Comparison of ENCODE assay signal across 8 mouse cellular contexts in genomic region chr4:141010526-141010925, GRCm38 (mm10). TPM values are rescaled to one million over a fixed set of nuclear protein-coding genes. Genes with fewer than 3 reads are reported as not detected.
DNase-seq lines count a peak whose midpoint lies in the region; ATAC-seq and TF ChIP-seq lines count a peak whose summit lies in the region.

No protein-coding gene starts in this region.

- peak; percentile 77 for DNase-seq in kidney, postnatal 0 days (ENCODE audit: low spot score)
- DNase-seq in kidney, adult 9 months = no peak
- DNase-seq in lung, postnatal 10 days = peak; percentile 76
- DNase-seq in B cell, adult 2 months = no peak
- DNase-seq in spleen, adult 12 weeks (ENCODE audit: low spot score) = no peak

- peaks cover 10% of the 10 kb centered on the region; the same call in 1 of the 2 replicates for H3K4me1 ChIP-seq in kidney, postnatal 0 days (replicated peaks; ENCODE audit: insufficient read depth, low read length)
- peaks cover 50% of the 10 kb centered on the region for H3K4me1 ChIP-seq in embryonic facial prominence, embryonic 13.5 days
- H3K4me1 ChIP-seq in hindbrain, embryonic 15.5 days (replicated peaks) = peaks cover 28% of the 10 kb centered on the region

- under 1% methylated on average over 26 of the region's 26 CpGs for WGBS in kidney, postnatal 0 days
- 0% methylated on average over 18 of the region's 26 CpGs for WGBS in embryonic facial prominence, embryonic 13.5 days
- under 1% methylated on average over 26 of the region's 26 CpGs for WGBS in hindbrain, embryonic 15.5 days

- H3K9ac ChIP-seq in kidney, postnatal 0 days (ENCODE audit: low read depth, low read length) = peak overlapping the region; percentile 67
- peak overlapping the region; percentile 96 for H3K9ac ChIP-seq in embryonic facial prominence, embryonic 13.5 days
- peak overlapping the region; percentile 75 for H3K9ac ChIP-seq in hindbrain, embryonic 15.5 days

- no peaks in the 10 kb centered on the region for H3K27me3 ChIP-seq in kidney, postnatal 0 days (ENCODE audit: insufficient read depth, low read length)
- no peaks in the 10 kb centered on the region for H3K27me3 ChIP-seq in embryonic facial prominence, embryonic 13.5 days
- H3K27me3 ChIP-seq in hindbrain, embryonic 15.5 days = no peaks in the 10 kb centered on the region

- H3K4me3 ChIP-seq in kidney, postnatal 0 days (replicated peaks; ENCODE audit: low read depth, low read length) = peak overlapping the region; percentile 56
- peak overlapping the region; percentile 73 for H3K4me3 ChIP-seq in embryonic facial prominence, embryonic 13.5 days
- H3K4me3 ChIP-seq in hindbrain, embryonic 15.5 days = peak overlapping the region; percentile 64

- H3K9me3 ChIP-seq in kidney, postnatal 0 days (replicated peaks; ENCODE audit: low read length) = no peaks in the 10 kb centered on the region
- H3K9me3 ChIP-seq in embryonic facial prominence, embryonic 13.5 days = peaks cover 4% of the 10 kb centered on the region; the same call in 1 of the 2 replicates
- no peaks in the 10 kb centered on the region for H3K9me3 ChIP-seq in hindbrain, embryonic 15.5 days

- ATAC-seq in kidney, postnatal 0 days (replicated peaks; ENCODE audit: low FRiP score, low read depth) = peak; percentile 52; the same call in 1 of the 2 replicates
- peak; percentile 78 for ATAC-seq in embryonic facial prominence, embryonic 13.5 days (ENCODE audit: insufficient number of reproducible peaks, insufficient read depth, low FRiP score, low TSS enrichment, low read depth)
- peak; percentile 77 for ATAC-seq in hindbrain, embryonic 15.5 days (ENCODE audit: low FRiP score, low read depth)
- ATAC-seq in activated CD4-positive, CD25-positive, alpha-beta regulatory T cell, adult 4 months = no peak

- H3K4me2 ChIP-seq in kidney, postnatal 0 days (ENCODE audit: low read length) = peak overlapping the region; percentile 61
- H3K4me2 ChIP-seq in embryonic facial prominence, embryonic 13.5 days = peak overlapping the region; percentile 92
- peak overlapping the region; percentile 79 for H3K4me2 ChIP-seq in hindbrain, embryonic 15.5 days

- TF ChIP-seq CTCF in kidney, postnatal 0 days (IDR thresholded peaks at IDR 0.05; ENCODE audit: low read depth) = no peak

- H3K27ac ChIP-seq in kidney, postnatal 0 days = peak overlapping the region; percentile 81
- peak overlapping the region; percentile 97 for H3K27ac ChIP-seq in embryonic facial prominence, embryonic 13.5 days
- H3K27ac ChIP-seq in hindbrain, embryonic 15.5 days (replicated peaks) = peak overlapping the region; percentile 78

- H3K36me3 ChIP-seq in kidney, postnatal 0 days (ENCODE audit: insufficient read depth, low read length) = peaks cover 15% of the 10 kb centered on the region; the same call in 1 of the 2 replicates
- H3K36me3 ChIP-seq in embryonic facial prominence, embryonic 13.5 days = peaks cover 63% of the 10 kb centered on the region
- H3K36me3 ChIP-seq in hindbrain, embryonic 15.5 days = peaks cover 37% of the 10 kb centered on the region

RNA-seq across cellular contexts. Expression of gene Mfap2, which starts 0.3 kb away (rescaled TPM):
- polyA plus RNA-seq in kidney, postnatal 0 days (2015; fragmentation: Nextera tagmentation; extraction: Ambion mirVana) = 330 and 339 TPM in 2 replicates
- 771 and 792 TPM in 2 replicates for polyA plus RNA-seq in embryonic facial prominence, embryonic 13.5 days (2015; fragmentation: Nextera tagmentation; extraction: Ambion mirVana)
- 161 and 173 TPM in 2 replicates for polyA plus RNA-seq in hindbrain, embryonic 15.5 days (2015; fragmentation: Nextera tagmentation; extraction: Ambion mirVana)
- polyA plus RNA-seq in activated CD4-positive, CD25-positive, alpha-beta regulatory T cell, adult 4 months (2017; shearing (Covaris generic)) = not detected

RNA-seq across cellular contexts. Expression of gene Atp13a2, which starts 23.9 kb away (rescaled TPM):
- polyA plus RNA-seq in kidney, postnatal 0 days (2015; fragmentation: Nextera tagmentation; extraction: Ambion mirVana) = 30.6 and 31.9 TPM in 2 replicates
- polyA plus RNA-seq in embryonic facial prominence, embryonic 13.5 days (2015; fragmentation: Nextera tagmentation; extraction: Ambion mirVana) = 38.9 and 40.2 TPM in 2 replicates
- polyA plus RNA-seq in hindbrain, embryonic 15.5 days (2015; fragmentation: Nextera tagmentation; extraction: Ambion mirVana) = 181 and 193 TPM in 2 replicates
- polyA plus RNA-seq in activated CD4-positive, CD25-positive, alpha-beta regulatory T cell, adult 4 months (2017; shearing (Covaris generic)) = 1 to 10 TPM; 5.6 to 7.5 TPM

RNA-seq across cellular contexts. Expression of gene Sdhb, which starts 49.5 kb away (rescaled TPM):
- polyA plus RNA-seq in kidney, postnatal 0 days (2015; fragmentation: Nextera tagmentation; extraction: Ambion mirVana) = 660 and 674 TPM in 2 replicates
- 393 and 412 TPM in 2 replicates for polyA plus RNA-seq in embryonic facial prominence, embryonic 13.5 days (2015; fragmentation: Nextera tagmentation; extraction: Ambion mirVana)
- polyA plus RNA-seq in hindbrain, embryonic 15.5 days (2015; fragmentation: Nextera tagmentation; extraction: Ambion mirVana) = 480 TPM in 2 replicates
- 100 to 1,000 TPM; 318 to 321 TPM for polyA plus RNA-seq in activated CD4-positive, CD25-positive, alpha-beta regulatory T cell, adult 4 months (2017; shearing (Covaris generic))

RNA-seq across cellular contexts. Expression of gene Crocc, which starts 49.8 kb away (rescaled TPM):
- polyA plus RNA-seq in kidney, postnatal 0 days (2015; fragmentation: Nextera tagmentation; extraction: Ambion mirVana) = 5.9 and 7.8 TPM in 2 replicates
- polyA plus RNA-seq in embryonic facial prominence, embryonic 13.5 days (2015; fragmentation: Nextera tagmentation; extraction: Ambion mirVana) = 6.1 and 7.8 TPM in 2 replicates
- 6.2 and 7.7 TPM in 2 replicates for polyA plus RNA-seq in hindbrain, embryonic 15.5 days (2015; fragmentation: Nextera tagmentation; extraction: Ambion mirVana)
- 1 to 10 TPM in 1 of 2 experiments, under 1 TPM in 1; 0.98 to 1.4 TPM for polyA plus RNA-seq in activated CD4-positive, CD25-positive, alpha-beta regulatory T cell, adult 4 months (2017; shearing (Covaris generic))

Comparison
In these comparisons a context has a peak if more than half of its experiments do, and no peak if none do; other contexts are left out.
1. DNase-seq: peak in kidney, postnatal 0 days (single experiment) and lung, postnatal 10 days (single experiment); none in kidney, adult 9 months (single experiment), B cell, adult 2 months (0 of 2) and spleen, adult 12 weeks (single experiment).
2. RNA of gene Mfap2, which starts 0.3 kb away (polyA plus RNA-seq): 771 to 792 TPM in embryonic facial prominence, embryonic 13.5 days, 330 to 339 TPM in kidney, postnatal 0 days and 161 to 173 TPM in hindbrain, embryonic 15.5 days; not detected in activated CD4-positive, CD25-positive, alpha-beta regulatory T cell, adult 4 months; every median in the first group is over 100 times any median in the second.
3. Peak in every context shown above with its lines, with median percentiles within 50 percentile points of each other: H3K27ac ChIP-seq, H3K4me2 ChIP-seq, H3K4me3 ChIP-seq and H3K9ac ChIP-seq.